Mouse (Mus musculus): Measurements from ENCODE around the gene Pcsk4.
A peak's percentile ranks its signal among the peaks of the same experiment; 100 is the strongest.

Pcsk4 gene

GRCm38 (mm10) chr10:80298571-80299281 lies 30.6 kb downstream of the Pcsk4 start:
- DNase-seq (ENCODE audit: low spot score) = peak; percentile 68

DNA sequence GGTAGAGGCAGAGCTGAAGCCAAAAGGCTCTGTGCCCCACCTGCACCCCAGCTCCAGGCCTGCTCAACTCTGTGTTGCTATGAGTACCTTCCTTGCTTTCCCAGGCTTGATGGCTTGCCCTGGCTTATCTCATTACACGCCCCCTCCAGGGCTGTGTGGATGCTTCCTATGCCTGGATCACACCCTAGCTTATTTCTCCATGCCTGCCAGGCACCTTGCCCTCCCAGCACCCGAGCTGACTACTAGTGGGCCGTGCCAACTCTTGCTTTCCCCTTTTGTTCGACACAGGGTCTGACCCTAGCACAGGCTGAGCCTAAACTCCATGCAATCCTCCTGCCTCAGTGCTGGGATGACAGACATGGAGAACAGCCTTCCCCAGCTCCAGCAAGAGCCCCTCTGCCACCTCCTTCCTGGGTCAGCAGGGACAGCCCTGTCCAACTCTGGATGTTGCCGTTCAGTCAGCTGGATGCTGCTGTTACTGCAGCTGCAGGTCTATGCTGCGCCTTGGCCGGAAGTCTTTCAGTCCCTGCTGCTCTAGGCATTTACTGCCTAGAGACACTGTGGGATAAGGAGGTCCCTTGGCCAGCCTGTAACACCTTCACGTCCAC lies 31.7 kb downstream of the Pcsk4 start:
- DNase-seq (ENCODE audit: low spot score) = no peak

GRCm38 (mm10) chr10:80296824-80297223 lies 32.5 kb downstream of the Pcsk4 start:
- no peak for DNase-seq (ENCODE audit: low spot score)

DNA sequence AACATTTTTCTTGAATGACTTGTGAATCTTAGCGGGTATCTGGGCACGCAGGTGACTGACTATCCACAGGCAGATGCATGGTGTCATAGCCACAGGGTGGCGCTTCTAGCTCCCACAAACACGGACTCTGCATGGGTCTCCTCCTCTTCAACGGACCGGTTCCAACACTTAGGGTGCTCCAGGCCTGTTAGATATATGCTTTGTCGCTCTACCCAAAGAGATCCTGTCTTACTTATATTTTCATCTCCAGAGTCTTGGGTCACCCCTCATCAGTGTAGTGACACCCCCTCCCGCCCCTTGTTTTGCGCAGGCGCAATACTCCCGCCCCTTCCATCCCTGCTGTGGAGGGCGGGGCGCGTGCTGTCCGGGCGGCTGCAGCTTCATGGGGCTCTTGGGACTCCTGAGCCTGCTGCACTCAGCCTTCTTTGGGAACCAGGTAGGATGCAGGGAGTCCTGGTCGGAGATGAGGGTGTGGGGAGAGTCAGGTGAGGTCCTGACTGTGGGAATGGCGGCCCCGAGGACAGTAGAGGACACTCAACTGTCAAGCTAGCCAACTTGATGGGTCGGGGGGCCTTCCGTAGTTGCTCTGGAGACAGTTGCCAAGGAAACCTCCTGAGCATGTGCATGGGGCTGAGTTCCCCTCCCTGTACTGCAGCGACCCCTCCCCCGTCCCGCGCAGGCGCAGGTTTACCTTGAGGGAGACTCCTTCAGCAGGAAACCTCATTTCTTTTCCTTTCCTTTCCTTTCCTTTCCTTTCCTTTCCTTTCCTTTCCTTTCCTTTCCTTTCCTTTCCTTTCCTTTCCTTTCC lies 33.5 kb downstream of the Pcsk4 start, which contains the start of gene Apc2:
Gene Apc2, plus strand, starts transcription at position 360 of the 808 bp plus-strand sequence.
- peak; percentile 78 for DNase-seq (ENCODE audit: low spot score)

GRCm38 (mm10) chr10:80294788-80295303 lies 34.5 kb downstream of the Pcsk4 start:
- peak; percentile 63 for DNase-seq (ENCODE audit: low spot score)

DNA sequence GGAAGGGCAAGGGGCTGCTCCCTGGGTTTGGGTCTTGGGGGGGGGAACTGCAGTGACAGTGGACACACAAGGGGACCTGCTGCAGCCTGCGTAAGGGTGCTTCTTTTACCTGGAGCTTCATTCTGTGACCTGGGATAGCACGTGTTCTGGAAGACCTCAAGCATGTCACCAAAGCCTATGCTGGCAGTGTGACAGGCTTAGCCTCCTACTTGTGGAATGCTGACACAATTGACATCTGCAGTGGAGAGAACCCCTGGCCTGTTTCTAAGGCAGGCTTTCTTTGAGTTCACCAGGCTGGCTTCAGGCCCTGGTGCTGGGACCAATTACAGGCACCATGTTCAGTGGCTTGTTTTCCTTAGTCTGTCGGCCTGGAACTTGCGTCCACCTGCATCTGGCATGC lies 35.0 kb downstream of the Pcsk4 start:
- no peak for DNase-seq (ENCODE audit: low spot score)

- DNase-seq (ENCODE audit: low spot score) = no peak
Observed at GRCm38 (mm10) chr10:80293325-80293724, 36.0 kb downstream of the Pcsk4 start.

GRCm38 (mm10) chr10:80292251-80293146 lies 36.8 kb downstream of the Pcsk4 start, which contains the start of gene Rps15:
Rps15 (plus strand) TSS chr10:80292453.
- peak; percentile 97 for DNase-seq (ENCODE audit: low spot score)

GRCm38 (mm10) chr10:80288657-80289056 lies 40.6 kb downstream of the Pcsk4 start:
- DNase-seq (ENCODE audit: low spot score) = no peak

- DNase-seq (ENCODE audit: low spot score) = no peak
Observed at GRCm38 (mm10) chr10:80288097-80288496, 41.2 kb downstream of the Pcsk4 start.

DNA sequence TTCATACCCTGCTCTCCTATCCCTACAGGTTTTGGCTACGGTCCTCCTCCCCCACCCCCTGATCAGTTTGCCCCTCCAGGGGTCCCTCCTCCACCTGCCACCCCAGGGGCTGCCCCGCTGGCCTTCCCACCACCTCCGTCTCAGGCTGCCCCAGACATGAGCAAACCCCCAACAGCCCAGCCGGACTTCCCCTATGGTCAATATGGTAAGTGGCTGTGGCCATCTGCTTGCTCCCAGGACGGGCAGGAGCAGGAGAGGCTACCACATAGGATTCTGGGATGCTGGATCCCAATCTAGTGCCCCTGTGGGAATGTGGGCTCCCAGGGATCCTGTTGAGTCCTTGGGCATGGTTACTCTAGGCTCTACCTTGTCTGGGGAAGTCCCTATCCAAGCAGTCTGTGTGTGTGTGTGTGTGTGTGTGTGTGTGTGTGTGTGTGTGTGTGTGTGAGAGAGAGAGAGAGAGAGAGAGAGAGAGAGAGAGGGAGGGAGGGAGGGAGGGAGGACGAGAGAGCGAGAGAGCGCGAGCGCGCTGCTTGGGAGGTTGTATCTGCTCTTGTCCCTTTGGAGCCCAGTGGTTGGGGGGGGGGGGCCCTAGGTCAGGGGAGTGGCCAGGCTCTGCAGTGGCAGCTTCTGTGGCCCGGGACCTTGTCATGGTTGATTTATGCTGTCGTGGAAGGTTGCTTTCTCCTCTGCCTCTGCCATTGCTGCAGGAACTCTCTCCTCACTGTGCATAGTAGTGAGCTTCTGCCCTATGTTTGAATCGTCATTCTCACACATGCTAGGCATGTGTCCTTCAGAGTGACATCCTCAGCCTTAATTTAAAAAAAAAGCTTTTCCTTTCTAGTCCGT lies 43.9 kb downstream of the Pcsk4 start:
- DNase-seq (ENCODE audit: low spot score) = no peak

GRCm38 (mm10) chr10:80282481-80283441 lies 46.5 kb downstream of the Pcsk4 start:
- DNase-seq (ENCODE audit: low spot score) = no peak

DNA sequence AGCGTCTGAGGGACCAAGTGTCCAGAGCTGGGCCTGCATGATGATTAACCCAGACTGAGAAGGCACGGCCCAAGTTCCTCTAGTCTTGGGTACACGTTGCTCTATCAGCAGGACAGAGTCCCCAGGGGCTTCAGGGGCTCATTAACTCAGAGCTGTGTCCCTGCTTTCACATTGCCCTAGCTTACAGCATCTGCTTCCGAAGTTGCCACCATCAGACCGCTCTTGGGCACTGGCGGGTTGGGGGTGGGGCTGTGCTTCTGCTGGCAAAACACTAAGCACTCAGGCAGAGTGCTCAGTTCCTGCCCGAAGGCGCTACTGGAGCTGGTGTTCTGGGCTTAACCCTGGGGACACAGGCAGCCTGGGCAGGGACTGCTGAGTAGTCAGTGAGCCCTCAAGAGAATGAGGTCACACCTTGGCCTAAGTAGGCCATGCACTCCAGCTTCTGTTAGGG lies 47.4 kb downstream of the Pcsk4 start:
- DNase-seq (ENCODE audit: low spot score) = no peak

DNA sequence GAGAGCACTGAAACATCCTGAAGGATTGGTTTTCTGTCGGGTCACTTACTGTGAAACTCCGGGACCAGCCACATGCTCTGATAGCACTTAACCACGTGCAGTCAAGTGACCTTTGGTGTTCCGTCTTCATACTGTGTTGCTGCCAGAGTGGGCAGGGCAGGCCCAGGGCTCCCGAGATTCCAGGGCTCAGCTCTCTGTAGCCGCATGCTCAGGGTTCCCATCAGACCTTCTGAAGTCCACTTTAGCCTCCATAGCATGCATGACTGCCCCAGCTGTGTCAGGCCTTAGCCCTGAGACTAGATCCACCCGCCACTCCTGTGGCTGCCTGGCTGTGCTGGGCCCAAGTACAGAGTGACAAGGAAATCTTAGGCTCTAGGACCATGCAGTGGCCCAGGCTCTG lies 48.0 kb downstream of the Pcsk4 start:
- no peak for DNase-seq (ENCODE audit: low spot score)

DNA sequence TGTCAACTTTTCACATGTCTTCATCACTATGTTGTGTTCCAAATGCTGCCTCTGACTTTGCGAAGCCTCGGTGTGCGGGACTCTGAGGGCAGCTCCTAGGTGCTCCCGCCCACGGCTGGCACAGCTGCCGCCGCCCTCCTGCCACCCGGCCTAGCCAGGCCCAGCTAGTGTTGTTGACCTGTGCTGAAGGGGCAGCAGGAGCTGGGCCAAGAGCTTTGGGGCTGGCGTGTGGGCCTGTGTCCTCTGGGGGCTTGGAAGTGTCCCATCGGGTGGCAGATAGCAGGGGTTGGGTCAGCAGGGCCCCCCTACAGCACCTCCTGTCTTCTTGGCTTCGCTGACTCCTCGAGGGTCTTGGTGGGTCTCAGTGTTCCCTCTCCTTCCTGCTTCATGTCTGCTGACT lies 50.0 kb downstream of the Pcsk4 start:
- no peak for DNase-seq (ENCODE audit: low spot score)

GRCm38 (mm10) chr10:80278390-80278789 lies 50.9 kb downstream of the Pcsk4 start:
- no peak for DNase-seq (ENCODE audit: low spot score)

DNA sequence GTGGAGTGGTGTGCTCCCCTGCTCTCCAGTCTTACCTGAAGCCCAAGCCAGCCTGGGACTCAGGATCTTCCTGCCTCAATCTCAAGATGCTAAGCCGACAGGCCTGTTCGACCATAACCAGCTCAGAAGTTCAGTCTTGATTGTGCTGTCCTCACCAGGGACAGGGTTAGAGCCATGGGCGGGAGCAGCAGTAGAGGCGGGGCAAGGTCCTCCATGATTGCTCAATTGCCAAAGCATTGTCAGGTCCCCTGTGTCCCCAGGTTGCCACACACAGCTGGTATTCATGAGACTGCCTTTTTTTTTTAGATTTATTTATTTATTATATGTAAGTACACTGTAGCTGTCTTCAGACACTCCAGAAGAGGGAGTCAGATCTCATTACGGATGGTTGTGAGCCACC lies 53.1 kb downstream of the Pcsk4 start:
- DNase-seq (ENCODE audit: low spot score) = no peak

DNA sequence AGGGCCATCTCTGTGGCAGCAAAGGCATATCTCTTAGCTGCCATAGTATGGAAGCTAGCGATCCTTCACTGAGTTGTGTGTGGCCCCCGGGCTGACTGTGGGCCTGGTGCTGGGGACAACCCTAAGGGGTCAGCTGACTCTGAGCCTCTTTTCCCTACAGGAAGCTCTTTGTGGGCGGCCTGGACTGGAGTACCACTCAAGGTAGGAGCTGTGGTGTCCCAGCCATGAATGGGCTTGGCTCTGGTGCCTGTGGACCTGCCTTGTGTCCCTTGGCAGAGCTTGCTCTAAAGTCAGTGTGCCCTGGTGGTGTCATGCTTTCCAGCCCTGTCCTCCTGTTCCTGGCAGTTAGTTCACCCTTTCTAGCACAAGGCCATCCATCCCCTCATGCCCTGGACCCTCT lies 55.5 kb downstream of the Pcsk4 start:
- DNase-seq (ENCODE audit: low spot score) = no peak

GRCm38 (mm10) chr10:80271870-80272585 lies 57.3 kb downstream of the Pcsk4 start:
- no peak for DNase-seq (ENCODE audit: low spot score)

Measured in testis, postnatal 10 days (tissue).